Comparison of ENCODE assay signal across 14 mouse cellular contexts in the genomic region with DNA sequence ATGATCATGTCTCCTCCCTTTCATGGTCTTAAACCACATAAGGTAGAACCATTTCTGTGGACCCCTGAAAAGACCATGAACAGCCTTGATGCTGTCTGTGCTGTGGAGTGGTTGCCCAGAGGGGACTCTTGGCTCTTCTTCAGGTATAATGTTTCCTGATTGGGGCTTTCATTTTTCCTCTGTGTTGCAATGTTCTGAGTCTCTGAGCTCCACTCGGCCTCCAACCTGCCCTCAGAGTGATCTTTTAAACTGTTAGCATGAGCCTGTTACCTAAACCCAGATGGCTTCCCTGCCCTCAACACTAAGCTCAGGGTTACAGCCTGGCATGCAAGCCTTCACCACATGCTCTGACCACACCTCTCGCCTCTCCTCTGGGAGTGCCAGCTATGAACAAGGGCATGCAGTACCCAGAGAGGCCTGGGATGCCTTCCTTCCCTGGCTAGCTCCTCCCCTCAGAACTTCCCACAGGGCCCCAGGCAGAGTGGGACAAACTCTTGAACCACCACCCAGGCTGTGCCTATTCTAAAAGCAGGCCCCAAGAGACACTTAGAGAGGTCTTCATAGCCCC. TPM values are rescaled to one million over a fixed set of nuclear protein-coding genes. Genes with fewer than 3 reads are reported as not detected.
DNase-seq lines count a peak whose midpoint lies in the region; ATAC-seq and TF ChIP-seq lines count a peak whose summit lies in the region.
"Had no signal": no experiment of that assay in that cellular context is flagged by ENCODE, and none has a peak within 500 bp of the region (broad histone marks: within the 10 kb centered on the region; RNA-seq: fewer than 3 reads in every experiment).

No protein-coding gene starts in this region.

- WGBS in heart, embryonic 13.5 days: 58% methylated on average over 2 of the region's 2 CpGs
- WGBS in limb, embryonic 10.5 days: 82% methylated on average over 2 of the region's 2 CpGs
- 62% methylated on average over 2 of the region's 2 CpGs for WGBS in cerebellum, adult 2 months

- no peak for ATAC-seq in heart, embryonic 13.5 days (ENCODE audit: extremely low read depth, insufficient number of reproducible peaks, low FRiP score, low TSS enrichment)

- peaks cover 60% of the 10 kb centered on the region for H3K36me3 ChIP-seq in heart, embryonic 13.5 days
- H3K36me3 ChIP-seq in limb, embryonic 10.5 days: peaks cover 42% of the 10 kb centered on the region
- H3K36me3 ChIP-seq: hindbrain, embryonic 15.5 days; neural tube, embryonic 15.5 days had no signal

- H3K4me2 ChIP-seq in heart, embryonic 13.5 days: no peak overlapping the region
- H3K4me2 ChIP-seq: hindbrain, embryonic 15.5 days; neural tube, embryonic 15.5 days had no signal

- H3K4me1 ChIP-seq in heart, embryonic 13.5 days: peaks cover 80% of the 10 kb centered on the region
- H3K4me1 ChIP-seq in limb, embryonic 10.5 days: peaks cover 66% of the 10 kb centered on the region
- no peaks in the 10 kb centered on the region for H3K4me1 ChIP-seq in cerebellum, adult 2 months (ENCODE audit: control insufficient read depth, insufficient read depth, low read length)

- no peak overlapping the region for H3K4me3 ChIP-seq in heart, embryonic 13.5 days
- H3K4me3 ChIP-seq in limb, embryonic 10.5 days: no peak overlapping the region
- H3K4me3 ChIP-seq in cerebellum, adult 2 months (replicated peaks; ENCODE audit: insufficient read depth, low read depth, low read length): no peak overlapping the region
- H3K4me3 ChIP-seq: hindbrain, embryonic 15.5 days; neural tube, embryonic 15.5 days had no signal

- H3K27me3 ChIP-seq in heart, embryonic 13.5 days (replicated peaks): no peaks in the 10 kb centered on the region
- H3K27me3 ChIP-seq in limb, embryonic 10.5 days (ENCODE audit: low read depth, poor library complexity, severe bottlenecking): peaks cover under 1% of the 10 kb centered on the region; the same call in 1 of the 2 replicates
- no peaks in the 10 kb centered on the region for H3K27me3 ChIP-seq in cerebellum, adult 2 months (ENCODE audit: control insufficient read depth, insufficient read depth, low read length)
- H3K27me3 ChIP-seq: hindbrain, embryonic 15.5 days; neural tube, embryonic 15.5 days had no signal

- TF ChIP-seq CTCF in cerebellum, adult 2 months (IDR thresholded peaks at IDR 0.05; ENCODE audit: borderline replicate concordance, insufficient read depth, low read depth, low read length): no peak

- DNase-seq in adrenal gland, postnatal 10 days: peak; percentile 67
- DNase-seq in adrenal gland, postnatal 25 days: no peak
- no peak for DNase-seq in heart, postnatal 4 days
- peak; percentile 85 for DNase-seq in adipocyte (ENCODE audit: low spot score)
- DNase-seq in limb, embryonic 10.5 days (ENCODE audit: low spot score): no peak
- no peak for DNase-seq in cerebellum, adult 2 months
- DNase-seq in ovary, adult 18-20 months (ENCODE audit: low spot score): no peak
- DNase-seq: kidney, adult 8-10 months; thymus, adult 18-20 months had no signal

- no peak for TF ChIP-seq POLR2A in cerebellum, adult 2 months (IDR thresholded peaks at IDR 0.05; ENCODE audit: borderline replicate concordance, insufficient read depth, low read length)

- no peaks in the 10 kb centered on the region for H3K9me3 ChIP-seq in heart, embryonic 13.5 days
- no peaks in the 10 kb centered on the region for H3K9me3 ChIP-seq in limb, embryonic 10.5 days (replicated peaks)
- H3K9me3 ChIP-seq: hindbrain, embryonic 15.5 days; neural tube, embryonic 15.5 days had no signal

- peak overlapping the region; percentile 5 for H3K27ac ChIP-seq in heart, embryonic 13.5 days (replicated peaks)
- H3K27ac ChIP-seq in limb, embryonic 10.5 days: peak overlapping the region; percentile 31; the same call in 1 of the 2 replicates
- no peak overlapping the region for H3K27ac ChIP-seq in cerebellum, adult 2 months (ENCODE audit: insufficient read depth, low read length)
- H3K27ac ChIP-seq: hindbrain, embryonic 15.5 days; liver, embryonic 14.5 days; macrophage; neural tube, embryonic 15.5 days had no signal

- H3K9ac ChIP-seq in heart, embryonic 13.5 days: peak overlapping the region; percentile 53
- H3K9ac ChIP-seq: hindbrain, embryonic 15.5 days; liver, embryonic 14.5 days; neural tube, embryonic 15.5 days had no signal

RNA-seq across cellular contexts. Expression of a gene that starts 18.3 kb away (rescaled TPM):
- total RNA-seq in adrenal gland, postnatal 10 days (2021): 10 to 100 TPM; 40.5 to 42.0 TPM
- total RNA-seq in adrenal gland, postnatal 25 days (2021): 16.2 and 18.4 TPM in 2 replicates
- 20.8 and 22.6 TPM in 2 replicates for polyA plus RNA-seq in heart, embryonic 13.5 days (2015; fragmentation: Nextera tagmentation; extraction: Ambion mirVana)
- total RNA-seq in heart, postnatal 4 days (2021): 10 to 100 TPM; 48.6 to 52.2 TPM
- polyA plus RNA-seq in limb, embryonic 10.5 days (2016; fragmentation: Nextera tagmentation; extraction: Ambion mirVana): 9.9 and 17.0 TPM in 2 replicates
- polyA plus RNA-seq in cerebellum, adult 2 months (2012; rRNA removed): 67.3 and 71.4 TPM in 2 replicates

RNA-seq across cellular contexts. Expression of a gene that starts 56.6 kb away (rescaled TPM):
- 10 to 100 TPM; 47.9 to 66.6 TPM for total RNA-seq in adrenal gland, postnatal 10 days (2021)
- total RNA-seq in adrenal gland, postnatal 25 days (2021): 29.4 and 35.9 TPM in 2 replicates
- 93.7 and 99.8 TPM in 2 replicates for polyA plus RNA-seq in heart, embryonic 13.5 days (2015; fragmentation: Nextera tagmentation; extraction: Ambion mirVana)
- total RNA-seq in heart, postnatal 4 days (2021): 100 to 1,000 TPM; 188 to 208 TPM
- 56.8 and 67.3 TPM in 2 replicates for polyA plus RNA-seq in limb, embryonic 10.5 days (2016; fragmentation: Nextera tagmentation; extraction: Ambion mirVana)
- 62.7 and 63.3 TPM in 2 replicates for polyA plus RNA-seq in cerebellum, adult 2 months (2012; rRNA removed)

Comparison
In these comparisons a context has a peak if more than half of its experiments do, and no peak if none do; other contexts are left out.
1. DNase-seq: peak in adrenal gland, postnatal 10 days (single experiment) and adipocyte (single experiment); none in adrenal gland, postnatal 25 days (single experiment), heart, postnatal 4 days (single experiment), limb, embryonic 10.5 days (single experiment), cerebellum, adult 2 months (0 of 2) and ovary, adult 18-20 months (single experiment).